Mouse (Mus musculus): Measurements from ENCODE around the gene Upk1a.

DNA sequence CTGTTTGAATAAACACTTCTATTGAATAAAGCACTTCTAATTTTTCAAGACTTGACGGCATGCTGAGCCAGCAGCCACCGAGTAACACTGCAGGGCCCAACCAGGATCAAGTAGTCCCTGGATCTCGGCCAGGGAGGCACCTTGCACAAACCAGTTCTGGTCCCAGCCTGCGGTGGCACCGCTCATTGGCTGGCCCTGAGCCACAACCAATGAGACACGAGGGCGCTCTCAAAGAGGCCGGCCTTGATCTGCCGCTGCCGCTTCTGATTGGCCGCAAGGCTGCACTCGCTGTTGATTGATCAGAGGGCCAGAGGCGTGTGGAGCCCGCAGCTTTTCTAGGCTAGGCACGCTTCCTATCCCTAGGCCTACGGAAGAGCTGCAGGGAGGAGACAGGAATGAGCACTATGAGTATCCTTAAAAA lies 12.7 kb downstream of the Upk1a start:
- TF ChIP-seq CTCF (IDR thresholded peaks at IDR 0.05; ENCODE audit: control insufficient read depth, insufficient read depth, insufficient read length) (no peak), CEBPB (IDR thresholded peaks at IDR 0.05; ENCODE audit: low read depth) (no peak), MAX (IDR thresholded peaks at IDR 0.05) (no peak), USF1 (IDR thresholded peaks at IDR 0.05; ENCODE audit: low read depth) (no peak), MYOD1 (IDR thresholded peaks at IDR 0.05; ENCODE audit: control insufficient read depth, insufficient read length, low read depth) (no peak), MYOG (IDR thresholded peaks at IDR 0.05; ENCODE audit: control insufficient read depth, extremely low read depth, insufficient read length) (no peak), FOSL1 (IDR thresholded peaks at IDR 0.05; ENCODE audit: insufficient read depth, low read length, poor library complexity, severe bottlenecking) (no peak)
